Mouse (Mus musculus) heart, embryonic 11.5 days (tissue): ENCODE results near the gene Ninl. TPM values are rescaled to one million over a fixed set of nuclear protein-coding genes. Genes with fewer than 3 reads are reported as not detected.

Source experiments
- ATAC-seq: fragments of 200-750 bp; cut with Nextera tagmentation; replicated peaks from 2 replicates; pipeline ENCODE4 v1.8.0; 2017; ENCODE audit warnings: moderate library complexity; ENCODE audit not compliant: insufficient number of reproducible peaks, low FRiP score, low TSS enrichment
- H3K27ac ChIP-seq: fragments of 300-500 bp; sonication (generic); 2 replicates; pipeline ENCODE4 v1.5.1; 2014; ENCODE audit warnings: mild to moderate bottlenecking, low read depth, low read length
- H3K27me3 ChIP-seq: fragments of 300-500 bp; sonication (generic); 2 replicates; pipeline ENCODE4 v1.6.1; 2014; ENCODE audit warnings: mild to moderate bottlenecking, low read length, mixed read lengths; ENCODE audit not compliant: control insufficient read depth, insufficient read depth
- H3K36me3 ChIP-seq: fragments of 300-500 bp; sonication (generic); 2 replicates; pipeline ENCODE4 v1.6.1; 2014; ENCODE audit warnings: mild to moderate bottlenecking, low read length, moderate library complexity, mixed read lengths; ENCODE audit not compliant: control insufficient read depth, insufficient read depth
- H3K4me1 ChIP-seq: fragments of 300-500 bp; sonication (generic); 2 replicates; pipeline ENCODE4 v1.6.1; 2014; ENCODE audit warnings: low read length; ENCODE audit not compliant: control insufficient read depth, insufficient read depth
- H3K4me2 ChIP-seq: fragments of 300-500 bp; sonication (generic); 2 replicates; pipeline ENCODE4 v1.6.1; 2014; ENCODE audit warnings: mild to moderate bottlenecking, moderate library complexity
- H3K4me3 ChIP-seq: fragments of 300-500 bp; sonication (generic); 2 replicates; pipeline ENCODE4 v1.5.1; 2014; ENCODE audit warnings: low read depth, low read length
- H3K9ac ChIP-seq: fragments of 300-500 bp; sonication (generic); 2 replicates; pipeline ENCODE4 v1.6.1; 2014; ENCODE audit warnings: mild to moderate bottlenecking, low read depth, low read length, moderate library complexity
- H3K9me3 ChIP-seq: fragments of 300-500 bp; sonication (generic); replicated peaks from 2 replicates; pipeline ENCODE4 v1.6.1; 2016; ENCODE audit warnings: low read length; ENCODE audit not compliant: control insufficient read depth
- WGBS: fragments of 180-500 bp; shearing (Covaris S2); extraction: QIAGEN DNeasy Blood & Tissue Kit; methylation state at CpG from one replicate; pipeline ENCODE4 v1.1.7; 2014; ENCODE audit not compliant: insufficient replicate concordance; 5-methylcytosine and 5-hydroxymethylcytosine counted together
- polyA plus RNA-seq: library from polyadenylated mRNA; unstranded; fragments of >200 nt; fragmentation: Nextera tagmentation; extraction: Ambion mirVana; gene quantifications from 2 replicates; pipeline ENCODE4 v1.2.1, GENCODE M21; 2014

Gene Ninl
- polyA plus RNA-seq, 1 experiment from 2014 or later, result 8.0 TPM

DNA sequence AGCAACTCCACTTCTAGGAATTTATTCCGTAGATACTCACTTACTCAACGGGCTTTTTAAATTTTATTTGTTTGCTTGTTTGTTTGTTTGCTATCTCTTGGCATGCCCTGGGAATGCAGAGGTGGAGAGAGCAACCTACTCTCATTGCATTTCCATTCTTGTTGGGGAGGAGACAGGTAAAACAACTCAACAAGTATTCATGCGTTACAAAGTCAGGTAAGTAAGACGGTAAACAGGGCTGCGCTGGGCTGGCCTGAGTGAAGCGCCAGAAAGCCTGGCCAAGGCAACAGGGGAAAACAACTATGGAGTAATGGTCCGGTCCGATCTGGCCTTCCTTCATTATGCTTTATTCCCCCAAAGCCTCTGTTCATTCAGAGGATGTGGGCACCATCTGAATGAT, 136.8 kb downstream of the Ninl start:
- Histone ChIP-seq H3K4me1 (peaks cover 9% of the 10 kb centered on the region; the same call in 1 of the 2 replicates), H3K4me2 (no peak overlapping the region), H3K36me3 (no peaks in the 10 kb centered on the region), H3K9me3 (no peaks in the 10 kb centered on the region), H3K9ac (no peak overlapping the region), H3K27me3 (no peaks in the 10 kb centered on the region), H3K4me3 (no peak overlapping the region), H3K27ac (no peak overlapping the region)
- WGBS, result 87% methylated on average over 8 of the region's 8 CpGs
- ATAC-seq, result no peak

DNA sequence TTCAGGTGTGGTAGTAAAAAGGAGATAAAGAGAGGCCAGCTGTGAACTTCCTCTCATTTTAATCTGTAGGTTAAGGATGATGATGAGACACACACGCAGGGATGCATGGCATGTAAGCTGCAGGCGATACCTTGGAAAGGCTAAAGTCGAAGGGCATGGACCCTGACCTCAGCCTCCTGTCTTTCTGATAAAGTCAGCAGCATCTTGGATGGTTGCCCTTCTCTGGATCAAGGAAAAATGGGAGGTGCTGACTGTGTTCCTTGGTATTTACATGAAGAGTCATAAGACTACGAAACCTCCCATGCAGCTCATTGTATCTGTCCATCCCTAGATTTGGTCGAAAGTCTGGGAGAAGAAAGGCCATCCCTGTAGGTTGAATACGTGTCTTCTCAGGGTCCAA, 138.8 kb downstream of the Ninl start:
- peaks cover 9% of the 10 kb centered on the region; the same call in 1 of the 2 replicates for H3K4me1 ChIP-seq
- H3K36me3 ChIP-seq, result no peaks in the 10 kb centered on the region
- ATAC-seq, result no peak
- H3K4me2 ChIP-seq, result no peak overlapping the region
- WGBS, result 81% methylated on average over 6 of the region's 6 CpGs
- H3K27ac ChIP-seq, result no peak overlapping the region
- no peaks in the 10 kb centered on the region for H3K27me3 ChIP-seq
- H3K9ac ChIP-seq, result no peak overlapping the region
- H3K9me3 ChIP-seq, result no peaks in the 10 kb centered on the region
- H3K4me3 ChIP-seq, result no peak overlapping the region

DNA sequence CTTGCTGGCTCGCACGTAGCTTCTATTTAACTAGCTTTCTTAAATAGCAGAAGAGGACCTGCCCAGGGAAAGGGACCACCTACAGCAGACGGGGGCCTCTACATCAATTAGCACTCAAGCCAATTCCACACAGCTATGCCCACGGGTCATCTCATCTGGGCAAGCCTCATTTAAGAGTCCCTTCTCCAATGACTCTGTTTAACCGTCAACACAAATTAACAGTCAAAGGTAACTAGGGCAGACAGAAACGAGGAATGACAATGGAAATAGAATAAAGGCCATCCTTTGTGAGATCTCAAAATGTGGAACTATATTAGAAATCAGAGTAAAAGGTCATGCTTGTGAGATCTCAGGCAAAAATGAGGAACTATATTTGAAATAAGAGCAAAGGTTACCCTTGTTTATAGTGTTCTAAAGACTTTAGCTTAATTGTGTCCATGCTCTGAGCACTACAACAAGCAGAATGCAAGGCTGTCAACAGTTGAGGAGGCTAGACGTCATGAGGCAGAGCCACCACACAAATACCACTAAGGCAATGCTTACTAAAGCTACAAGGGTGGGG, 143.4 kb downstream of the Ninl start:
- Histone ChIP-seq H3K27ac (no peak overlapping the region), H3K27me3 (no peaks in the 10 kb centered on the region), H3K9ac (no peak overlapping the region), H3K4me1 (no peaks in the 10 kb centered on the region), H3K9me3 (no peaks in the 10 kb centered on the region), H3K4me3 (no peak overlapping the region), H3K36me3 (no peaks in the 10 kb centered on the region), H3K4me2 (no peak overlapping the region)
- WGBS, result 82% methylated on average over 7 of the region's 7 CpGs
- no peak for ATAC-seq

DNA sequence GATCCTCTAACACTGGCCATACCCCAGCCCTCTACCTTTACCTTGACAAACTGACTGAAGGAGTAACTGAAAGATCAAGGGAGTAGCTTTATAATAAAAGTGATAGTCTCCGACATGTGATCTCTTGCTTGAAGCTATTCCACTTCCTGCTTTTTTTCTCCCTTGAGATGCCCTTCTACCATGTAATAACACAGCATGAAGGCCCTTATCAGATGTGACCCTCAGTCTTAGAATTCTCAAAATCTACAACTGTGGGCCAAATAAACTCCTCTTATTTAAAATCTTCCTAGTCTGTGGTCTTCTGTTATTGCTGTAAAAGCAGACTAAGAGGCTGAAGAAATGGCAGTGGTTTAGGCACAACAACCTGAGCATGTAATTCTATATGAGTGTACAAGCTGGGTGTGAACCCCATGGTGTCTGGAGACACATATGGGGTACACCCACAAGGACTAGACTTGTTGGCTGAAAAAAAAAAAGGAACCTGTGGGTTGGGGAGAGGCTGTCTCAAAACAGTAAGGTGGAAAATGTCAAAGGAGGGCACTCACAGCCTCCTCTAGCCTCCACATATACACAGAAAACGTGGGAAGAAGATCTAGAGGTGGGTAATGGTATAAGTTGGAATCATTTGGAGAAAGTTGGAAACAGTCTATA, 144.4 kb downstream of the Ninl start:
- no peaks in the 10 kb centered on the region for H3K4me1 ChIP-seq
- H3K9ac ChIP-seq, result no peak overlapping the region
- ATAC-seq, result no peak
- no peak overlapping the region for H3K4me2 ChIP-seq
- 88% methylated on average over 2 of the region's 2 CpGs for WGBS
- no peaks in the 10 kb centered on the region for H3K27me3 ChIP-seq
- H3K36me3 ChIP-seq, result no peaks in the 10 kb centered on the region
- H3K27ac ChIP-seq, result no peak overlapping the region
- no peaks in the 10 kb centered on the region for H3K9me3 ChIP-seq
- H3K4me3 ChIP-seq, result no peak overlapping the region

DNA sequence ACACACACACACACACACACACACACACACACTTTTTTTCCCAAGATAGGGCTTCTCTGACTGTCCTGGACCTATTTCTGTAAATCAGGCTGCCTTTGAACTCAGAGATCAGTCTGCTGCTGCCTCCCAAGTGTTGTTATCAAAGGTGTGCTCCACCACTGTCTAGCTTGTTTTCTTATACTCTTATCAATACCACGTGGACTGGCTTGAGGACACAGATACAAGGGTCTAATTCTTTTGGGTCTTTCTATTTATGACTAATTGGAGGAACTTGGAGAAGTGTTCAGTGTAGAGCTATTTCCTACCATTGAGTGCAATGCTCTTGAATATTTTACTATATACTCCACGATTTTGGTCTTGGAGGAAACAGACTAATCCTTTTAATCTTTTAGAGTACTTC, 151.8 kb downstream of the Ninl start:
- Histone ChIP-seq H3K4me2 (no peak overlapping the region), H3K9me3 (no peaks in the 10 kb centered on the region), H3K36me3 (no peaks in the 10 kb centered on the region), H3K9ac (no peak overlapping the region), H3K27me3 (no peaks in the 10 kb centered on the region), H3K4me3 (no peak overlapping the region), H3K4me1 (0 out of 2 replicates have a peak, but pooled peaks cover 6% of the 10 kb centered on the region), H3K27ac (no peak overlapping the region)
- no peak for ATAC-seq
- 45% methylated on average over 2 of the region's 2 CpGs for WGBS

DNA sequence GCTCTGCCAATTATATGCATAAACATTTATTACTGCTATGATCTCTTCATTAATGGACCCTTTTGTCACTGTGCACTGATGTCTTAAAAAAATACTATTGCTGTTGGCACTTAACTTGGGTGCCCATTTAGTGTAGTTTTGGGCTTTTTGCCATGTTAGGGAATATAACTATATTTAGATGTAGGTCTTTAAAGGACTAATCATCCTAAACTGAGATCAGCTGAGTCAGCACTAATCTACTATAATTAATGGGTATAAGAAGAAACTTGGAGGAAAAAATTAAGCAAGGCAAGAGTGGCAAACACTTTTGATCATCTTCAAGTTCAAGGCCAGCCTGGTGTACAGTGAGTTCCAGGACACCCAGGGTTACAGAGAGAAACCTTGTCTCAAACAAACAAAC, 152.9 kb downstream of the Ninl start:
- no peak for ATAC-seq
- no peak overlapping the region for H3K9ac ChIP-seq

DNA sequence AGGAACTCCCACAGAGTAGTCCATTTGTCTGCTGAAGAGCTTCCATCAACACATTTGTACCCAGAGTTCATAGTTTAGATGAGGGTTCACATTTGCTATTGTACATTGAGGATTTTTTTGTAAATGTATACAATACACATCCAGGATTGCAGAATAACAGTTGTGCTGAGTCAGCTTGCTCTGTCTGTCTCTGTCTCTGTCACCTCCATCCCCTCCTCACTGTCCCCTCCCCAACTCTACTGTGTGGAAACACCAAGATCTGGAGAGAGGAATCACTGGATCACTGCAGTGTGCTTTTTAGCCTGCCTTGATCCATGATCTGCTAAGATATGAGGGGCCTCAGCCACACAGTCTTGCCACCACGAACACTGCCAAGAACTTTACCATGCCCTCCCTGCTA, 153.4 kb downstream of the Ninl start:
- no peak overlapping the region for H3K4me2 ChIP-seq
- WGBS, result 73% methylated on average over 1 of the region's 1 CpGs
- no peaks in the 10 kb centered on the region for H3K9me3 ChIP-seq
- H3K27me3 ChIP-seq, result no peaks in the 10 kb centered on the region
- no peak overlapping the region for H3K9ac ChIP-seq
- 0 out of 2 replicates have a peak, but pooled peaks cover 6% of the 10 kb centered on the region for H3K4me1 ChIP-seq
- H3K4me3 ChIP-seq, result no peak overlapping the region
- no peak overlapping the region for H3K27ac ChIP-seq
- ATAC-seq, result no peak
- no peaks in the 10 kb centered on the region for H3K36me3 ChIP-seq

More for the DNA sequence above, 152.9 kb downstream of the Ninl start:
- Histone ChIP-seq H3K27ac (no peak overlapping the region), H3K4me3 (no peak overlapping the region), H3K9me3 (no peaks in the 10 kb centered on the region), H3K27me3 (no peaks in the 10 kb centered on the region), H3K4me1 (0 out of 2 replicates have a peak, but pooled peaks cover 6% of the 10 kb centered on the region), H3K4me2 (no peak overlapping the region), H3K36me3 (no peaks in the 10 kb centered on the region)

DNA sequence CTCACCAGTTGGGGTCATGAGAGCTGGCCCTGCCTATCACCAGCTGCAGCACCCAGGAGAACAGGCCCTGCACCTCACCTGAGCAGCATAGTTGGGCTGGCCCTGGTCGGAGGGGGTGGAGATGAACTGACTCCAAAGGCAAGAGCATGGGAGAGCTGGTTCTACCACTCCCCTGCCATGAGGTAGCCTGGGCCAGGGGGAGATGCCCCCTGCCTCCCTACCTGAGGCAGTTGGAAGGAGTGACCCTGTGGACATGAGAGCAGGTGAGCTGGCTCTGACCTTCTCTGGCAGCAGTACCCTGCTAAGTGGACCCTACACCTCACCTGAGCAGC, 154.4 kb downstream of the Ninl start:
- H3K27me3 ChIP-seq, result no peaks in the 10 kb centered on the region
- H3K4me1 ChIP-seq, result 0 out of 2 replicates have a peak, but pooled peaks cover 6% of the 10 kb centered on the region
- no peak overlapping the region for H3K4me2 ChIP-seq
- no peaks in the 10 kb centered on the region for H3K36me3 ChIP-seq
- no peaks in the 10 kb centered on the region for H3K9me3 ChIP-seq
- WGBS, result 95% methylated on average over 1 of the region's 1 CpGs
- no peak overlapping the region for H3K9ac ChIP-seq
- H3K27ac ChIP-seq, result no peak overlapping the region
- 0 out of 2 replicates have a peak, but pooled peaks have one; percentile 24 for ATAC-seq
- H3K4me3 ChIP-seq, result no peak overlapping the region
